Mouse (Mus musculus): ENCODE measurements around the gene Mgst2. TPM values are rescaled to one million over a fixed set of nuclear protein-coding genes. Genes with fewer than 3 reads are reported as not detected.
A peak's percentile ranks its signal among the peaks of the same experiment; 100 is the strongest.

The Mgst2 gene
- polyA plus RNA-seq, 1 experiment: 4.1 TPM

DNA sequence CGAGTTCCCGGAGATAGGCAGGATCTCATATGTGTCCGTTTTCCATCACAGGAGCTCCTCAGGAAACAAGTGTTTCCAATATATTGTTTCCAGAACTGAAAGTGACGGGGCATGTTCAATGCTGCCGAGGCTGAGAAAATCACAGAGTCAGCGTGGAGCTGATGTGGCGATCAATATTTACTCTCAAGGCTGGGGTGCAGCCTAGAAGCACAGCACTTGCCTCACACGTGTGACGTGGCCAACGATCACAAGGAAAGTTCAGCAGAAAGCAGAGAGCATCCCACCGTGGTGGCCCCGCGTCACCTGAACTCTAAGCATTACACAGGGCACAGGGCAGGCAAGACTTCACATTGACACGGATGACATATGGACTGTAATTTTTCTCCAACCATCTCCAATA, 34.4 kb downstream of the Mgst2 start:
- Histone ChIP-seq H3K27ac (ENCODE audit: insufficient read depth, low read length) (no peak overlapping the region), H3K4me3 (ENCODE audit: extremely low read depth, insufficient read depth, insufficient read length) (no peak overlapping the region), H3K36me3 (ENCODE audit: control insufficient read depth, insufficient read depth, low read length) (peaks cover 4% of the 10 kb centered on the region), H3K27me3 (ENCODE audit: control insufficient read depth, insufficient read depth, low read length) (no peaks in the 10 kb centered on the region), H3K4me1 (ENCODE audit: control insufficient read depth, insufficient read depth, insufficient read length) (no peaks in the 10 kb centered on the region)
- TF ChIP-seq CTCF (IDR thresholded peaks at IDR 0.05; ENCODE audit: extremely low read depth, insufficient read depth, insufficient read length, insufficient replicate concordance) (no peak), POLR2A (IDR thresholded peaks at IDR 0.05; ENCODE audit: low read depth, low read length) (no peak)
- WGBS: 94% methylated on average over 14 of the region's 14 CpGs
- no peak for DNase-seq (ENCODE audit: low read depth in 1 of 2, low spot score in 2 of 2)

DNA sequence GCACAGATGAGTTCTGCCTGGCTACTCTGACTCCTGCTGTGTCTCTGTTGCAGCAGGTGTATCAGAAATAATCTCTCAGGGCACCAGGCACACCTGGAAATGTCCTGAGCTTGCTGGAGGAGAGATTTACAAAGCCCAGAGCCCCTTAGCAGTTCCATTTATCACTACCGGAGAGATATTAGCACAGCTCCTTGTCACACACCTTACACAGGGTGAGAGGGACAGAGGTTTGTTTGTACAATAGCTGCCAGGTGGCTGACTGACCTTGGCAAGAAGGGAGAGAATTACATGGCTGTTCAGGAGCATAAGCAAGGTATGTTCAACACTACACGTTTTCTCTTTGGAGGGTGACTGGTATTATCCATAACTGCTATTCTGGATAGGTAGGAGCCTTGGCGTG, 35.6 kb downstream of the Mgst2 start:
- Histone ChIP-seq H3K4me1 (ENCODE audit: control insufficient read depth, insufficient read depth, insufficient read length) (no peaks in the 10 kb centered on the region), H3K36me3 (ENCODE audit: control insufficient read depth, insufficient read depth, low read length) (no peaks in the 10 kb centered on the region), H3K4me3 (ENCODE audit: extremely low read depth, insufficient read depth, insufficient read length) (no peak overlapping the region), H3K27me3 (ENCODE audit: control insufficient read depth, insufficient read depth, low read length) (no peaks in the 10 kb centered on the region), H3K27ac (ENCODE audit: insufficient read depth, low read length) (no peak overlapping the region)
- DNase-seq (ENCODE audit: low read depth in 1 of 2, low spot score in 2 of 2): no peak
- WGBS: 90% methylated on average over 3 of the region's 3 CpGs
- TF ChIP-seq CTCF (IDR thresholded peaks at IDR 0.05; ENCODE audit: extremely low read depth, insufficient read depth, insufficient read length, insufficient replicate concordance) (no peak), POLR2A (IDR thresholded peaks at IDR 0.05; ENCODE audit: low read depth, low read length) (no peak)

DNA sequence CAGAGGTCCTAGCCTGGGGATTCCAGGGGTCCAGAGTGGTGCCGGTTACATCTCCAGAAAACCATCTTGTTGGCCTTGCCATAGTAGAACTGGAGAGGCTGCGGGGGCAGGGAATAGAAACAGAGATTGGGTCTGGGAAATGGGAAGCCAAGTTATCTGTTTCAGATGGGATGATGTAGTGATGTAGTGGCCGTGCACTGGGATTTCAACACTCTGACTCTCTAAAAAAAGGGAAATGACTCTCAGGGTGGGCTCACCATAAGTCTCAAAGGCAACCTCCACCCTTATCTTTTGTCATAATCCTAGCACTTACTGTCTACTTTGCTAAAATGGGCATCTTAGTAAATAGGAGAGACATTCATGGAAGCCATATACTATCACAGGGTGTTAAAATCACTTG, 37.8 kb downstream of the Mgst2 start:
- H3K4me3 ChIP-seq (ENCODE audit: extremely low read depth, insufficient read depth, insufficient read length): no peak overlapping the region
- no peaks in the 10 kb centered on the region for H3K27me3 ChIP-seq (ENCODE audit: control insufficient read depth, insufficient read depth, low read length)
- no peak overlapping the region for H3K27ac ChIP-seq (ENCODE audit: insufficient read depth, low read length)
- TF ChIP-seq CTCF (IDR thresholded peaks at IDR 0.05; ENCODE audit: extremely low read depth, insufficient read depth, insufficient read length, insufficient replicate concordance) (no peak), POLR2A (IDR thresholded peaks at IDR 0.05; ENCODE audit: low read depth, low read length) (no peak)
- WGBS: 92% methylated on average over 3 of the region's 3 CpGs
- no peaks in the 10 kb centered on the region; the same call in 1 of the 2 replicates for H3K4me1 ChIP-seq (ENCODE audit: control insufficient read depth, insufficient read depth, insufficient read length)
- DNase-seq (ENCODE audit: low read depth in 1 of 2, low spot score in 2 of 2): no peak
- no peaks in the 10 kb centered on the region for H3K36me3 ChIP-seq (ENCODE audit: control insufficient read depth, insufficient read depth, low read length)

DNA sequence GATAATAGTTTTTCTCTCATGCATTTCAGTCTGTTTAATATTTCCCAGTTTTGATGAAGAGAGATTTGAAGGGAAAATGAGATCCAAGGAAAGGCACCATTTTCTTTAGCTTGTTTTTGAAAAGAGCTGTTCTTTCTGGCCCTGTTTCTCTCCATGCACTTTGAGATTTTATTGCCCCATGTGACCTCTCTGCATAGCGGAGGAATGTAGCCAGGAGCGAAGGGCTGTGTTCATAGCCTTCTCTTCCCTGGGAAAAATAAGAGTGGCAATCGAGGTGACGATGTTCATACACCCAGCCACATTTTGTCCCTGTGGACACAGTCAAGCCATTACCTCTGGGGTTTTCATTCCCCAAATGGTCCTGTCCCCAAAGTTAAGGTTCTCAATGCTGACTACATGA, 40.0 kb downstream of the Mgst2 start:
- H3K36me3 ChIP-seq (ENCODE audit: control insufficient read depth, insufficient read depth, low read length): no peaks in the 10 kb centered on the region
- H3K4me1 ChIP-seq (ENCODE audit: control insufficient read depth, insufficient read depth, insufficient read length): no peaks in the 10 kb centered on the region; the same call in 1 of the 2 replicates
- TF ChIP-seq CTCF (IDR thresholded peaks at IDR 0.05; ENCODE audit: extremely low read depth, insufficient read depth, insufficient read length, insufficient replicate concordance) (no peak), POLR2A (IDR thresholded peaks at IDR 0.05; ENCODE audit: low read depth, low read length) (no peak)
- DNase-seq (ENCODE audit: low read depth in 1 of 2, low spot score in 2 of 2): no peak
- no peak overlapping the region for H3K27ac ChIP-seq (ENCODE audit: insufficient read depth, low read length)
- no peak overlapping the region for H3K4me3 ChIP-seq (ENCODE audit: extremely low read depth, insufficient read depth, insufficient read length)
- no peaks in the 10 kb centered on the region for H3K27me3 ChIP-seq (ENCODE audit: control insufficient read depth, insufficient read depth, low read length)
- 91% methylated on average over 4 of the region's 4 CpGs for WGBS

- DNase-seq (ENCODE audit: low read depth in 1 of 2, low spot score in 2 of 2): no peak
- WGBS: 11% methylated on average over 15 of the region's 15 CpGs
- no peaks in the 10 kb centered on the region for H3K36me3 ChIP-seq (ENCODE audit: control insufficient read depth, insufficient read depth, low read length)
- H3K27ac ChIP-seq (ENCODE audit: insufficient read depth, low read length): no peak overlapping the region
- TF ChIP-seq POLR2A (IDR thresholded peaks at IDR 0.05; ENCODE audit: low read depth, low read length) (no peak), CTCF (IDR thresholded peaks at IDR 0.05; ENCODE audit: extremely low read depth, insufficient read depth, insufficient read length, insufficient replicate concordance) (no peak)
- H3K27me3 ChIP-seq (ENCODE audit: control insufficient read depth, insufficient read depth, low read length): no peaks in the 10 kb centered on the region
- no peaks in the 10 kb centered on the region; the same call in 1 of the 2 replicates for H3K4me1 ChIP-seq (ENCODE audit: control insufficient read depth, insufficient read depth, insufficient read length)
- no peak overlapping the region for H3K4me3 ChIP-seq (ENCODE audit: extremely low read depth, insufficient read depth, insufficient read length)
Observed at GRCm38 (mm10) chr3:51700731-51701280, 40.6 kb downstream of the Mgst2 start.

GRCm38 (mm10) chr3:51701281-51701751, 41.2 kb downstream of the Mgst2 start:
- H3K36me3 ChIP-seq (ENCODE audit: control insufficient read depth, insufficient read depth, low read length): no peaks in the 10 kb centered on the region
- DNase-seq (ENCODE audit: low read depth in 1 of 2, low spot score in 2 of 2): peak; percentile 15 to 43
- no peak for TF ChIP-seq POLR2A (IDR thresholded peaks at IDR 0.05; ENCODE audit: low read depth, low read length)
- peak; percentile 86 for TF ChIP-seq CTCF (IDR thresholded peaks at IDR 0.05; ENCODE audit: extremely low read depth, insufficient read depth, insufficient read length, insufficient replicate concordance)
- no peaks in the 10 kb centered on the region; the same call in 1 of the 2 replicates for H3K4me1 ChIP-seq (ENCODE audit: control insufficient read depth, insufficient read depth, insufficient read length)
- no peaks in the 10 kb centered on the region for H3K27me3 ChIP-seq (ENCODE audit: control insufficient read depth, insufficient read depth, low read length)
- H3K27ac ChIP-seq (ENCODE audit: insufficient read depth, low read length): no peak overlapping the region
- peak overlapping the region; percentile 25; the same call in 1 of the 2 replicates for H3K4me3 ChIP-seq (ENCODE audit: extremely low read depth, insufficient read depth, insufficient read length)
- 1% methylated on average over 27 of the region's 27 CpGs for WGBS

DNA sequence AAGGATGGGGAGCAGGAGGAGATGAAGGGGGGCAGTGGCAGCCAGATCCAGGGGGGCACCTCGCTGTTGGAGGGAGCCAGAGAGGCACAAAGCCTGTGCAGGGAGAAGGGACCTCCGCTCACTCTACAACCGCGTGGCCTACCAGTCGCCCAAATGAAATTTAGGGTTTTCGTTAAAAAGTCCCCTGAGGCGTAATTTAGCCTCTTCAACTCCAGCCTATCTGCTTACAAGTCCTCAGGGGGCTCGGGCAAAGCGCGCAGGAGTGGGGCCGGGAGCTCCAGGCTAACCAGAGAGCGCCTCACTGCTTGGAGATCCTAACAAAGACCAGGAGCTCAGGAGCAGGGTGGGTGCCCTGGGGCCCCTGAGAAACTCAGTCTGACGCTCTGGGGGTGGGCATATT, 41.8 kb downstream of the Mgst2 start:
- no peaks in the 10 kb centered on the region; the same call in 1 of the 2 replicates for H3K4me1 ChIP-seq (ENCODE audit: control insufficient read depth, insufficient read depth, insufficient read length)
- DNase-seq (ENCODE audit: low read depth in 1 of 2, low spot score in 2 of 2): no peak

More for the DNA sequence above, 41.8 kb downstream of the Mgst2 start:
- Histone ChIP-seq H3K4me3 (ENCODE audit: extremely low read depth, insufficient read depth, insufficient read length) (no peak overlapping the region), H3K27me3 (ENCODE audit: control insufficient read depth, insufficient read depth, low read length) (no peaks in the 10 kb centered on the region), H3K27ac (ENCODE audit: insufficient read depth, low read length) (no peak overlapping the region), H3K36me3 (ENCODE audit: control insufficient read depth, insufficient read depth, low read length) (no peaks in the 10 kb centered on the region)
- no peak for TF ChIP-seq CTCF (IDR thresholded peaks at IDR 0.05; ENCODE audit: extremely low read depth, insufficient read depth, insufficient read length, insufficient replicate concordance)
- no peak for TF ChIP-seq POLR2A (IDR thresholded peaks at IDR 0.05; ENCODE audit: low read depth, low read length)
- WGBS: 39% methylated on average over 13 of the region's 13 CpGs

Data from spleen, adult 2 months (tissue).